Mouse (Mus musculus): Measurements from ENCODE around the gene Dis3l2. TPM values are rescaled to one million over a fixed set of nuclear protein-coding genes. Genes with fewer than 3 reads are reported as not detected.

The Dis3l2 gene
- polyA plus RNA-seq, 1 experiment: 19.8 TPM

DNA sequence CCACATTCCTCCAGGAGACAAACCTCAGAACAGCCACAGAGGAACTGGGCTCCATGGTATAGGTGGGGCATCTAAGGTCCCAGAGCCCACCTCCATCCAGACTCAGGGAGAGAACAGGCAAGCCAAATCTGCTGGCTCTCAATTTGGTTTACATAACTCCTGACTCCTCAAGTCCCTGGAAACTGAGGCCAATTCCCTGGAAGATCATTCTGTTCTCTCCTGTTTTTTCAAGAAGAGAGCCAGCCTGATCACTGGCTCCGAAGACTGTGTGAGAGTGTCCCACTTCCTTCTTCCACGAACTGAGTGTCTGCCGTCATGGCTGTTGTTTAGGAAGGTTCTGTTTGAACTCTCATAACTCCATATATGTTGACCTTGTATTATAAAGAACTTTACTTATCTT lies 305.5 kb downstream of the Dis3l2 start:
- no peak overlapping the region for H3K27ac ChIP-seq (ENCODE audit: control insufficient read depth, insufficient read depth, low read length)
- H3K36me3 ChIP-seq (ENCODE audit: control insufficient read depth, insufficient read depth, low read length): no peaks in the 10 kb centered on the region
- H3K27me3 ChIP-seq (ENCODE audit: control insufficient read depth, insufficient read depth, low read length): no peaks in the 10 kb centered on the region
- no peaks in the 10 kb centered on the region for H3K4me1 ChIP-seq (replicated peaks; ENCODE audit: control insufficient read depth, insufficient read depth, low read length)
- TF ChIP-seq CTCF (IDR thresholded peaks at IDR 0.05; ENCODE audit: borderline replicate concordance, control insufficient read depth, extremely low read depth, insufficient read depth, low read length, poor library complexity): no peak
- TF ChIP-seq POLR2A (IDR thresholded peaks at IDR 0.05; ENCODE audit: control insufficient read depth, extremely low read depth, insufficient read depth, low read length, poor library complexity): no peak
- 92% methylated on average over 3 of the region's 3 CpGs for WGBS
- DNase-seq: no peak
- no peak overlapping the region for H3K4me3 ChIP-seq (ENCODE audit: control insufficient read depth, insufficient read depth, low read length)

DNA sequence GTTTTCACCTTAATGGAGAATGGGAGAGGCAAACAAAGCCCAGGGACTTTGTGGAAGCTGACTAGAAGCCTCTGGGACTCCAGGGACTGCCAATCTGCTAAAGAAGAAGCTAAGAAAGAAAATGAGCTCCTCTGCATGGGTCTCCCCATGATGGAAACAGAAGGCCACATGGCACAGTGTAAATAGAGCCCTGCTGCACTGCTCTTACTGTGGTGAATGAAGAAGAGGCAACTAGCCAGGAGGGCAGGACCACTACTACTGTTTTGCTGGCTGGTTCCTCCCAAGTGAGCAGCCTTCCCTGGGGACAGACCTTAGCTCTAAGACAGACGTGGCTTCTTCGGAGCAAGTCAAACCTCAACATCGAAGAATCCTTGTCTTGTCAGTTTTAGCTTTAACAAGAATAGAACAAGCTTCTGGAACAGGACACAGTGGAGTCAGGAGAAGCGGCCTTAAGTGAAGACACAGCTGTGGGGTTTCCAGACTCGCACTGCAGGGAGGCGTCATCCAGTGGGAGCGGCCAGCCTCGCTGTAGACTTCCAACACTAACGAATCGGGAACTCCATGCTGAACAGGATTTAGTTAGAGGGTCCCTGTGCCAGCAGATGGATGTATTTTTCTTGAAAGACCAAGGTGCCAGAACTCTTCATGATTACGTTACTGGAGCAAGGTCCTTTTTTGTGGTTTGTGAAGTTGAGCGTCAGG lies 307.2 kb downstream of the Dis3l2 start:
- H3K27me3 ChIP-seq (ENCODE audit: control insufficient read depth, insufficient read depth, low read length): no peaks in the 10 kb centered on the region
- TF ChIP-seq POLR2A (IDR thresholded peaks at IDR 0.05; ENCODE audit: control insufficient read depth, extremely low read depth, insufficient read depth, low read length, poor library complexity) (no peak), CTCF (IDR thresholded peaks at IDR 0.05; ENCODE audit: borderline replicate concordance, control insufficient read depth, extremely low read depth, insufficient read depth, low read length, poor library complexity) (no peak)
- no peak overlapping the region for H3K4me3 ChIP-seq (ENCODE audit: control insufficient read depth, insufficient read depth, low read length)
- DNase-seq: no peak
- H3K27ac ChIP-seq (ENCODE audit: control insufficient read depth, insufficient read depth, low read length): no peak overlapping the region
- H3K36me3 ChIP-seq (ENCODE audit: control insufficient read depth, insufficient read depth, low read length): no peaks in the 10 kb centered on the region
- H3K4me1 ChIP-seq (replicated peaks; ENCODE audit: control insufficient read depth, insufficient read depth, low read length): no peaks in the 10 kb centered on the region
- WGBS: 94% methylated on average over 12 of the region's 12 CpGs

DNA sequence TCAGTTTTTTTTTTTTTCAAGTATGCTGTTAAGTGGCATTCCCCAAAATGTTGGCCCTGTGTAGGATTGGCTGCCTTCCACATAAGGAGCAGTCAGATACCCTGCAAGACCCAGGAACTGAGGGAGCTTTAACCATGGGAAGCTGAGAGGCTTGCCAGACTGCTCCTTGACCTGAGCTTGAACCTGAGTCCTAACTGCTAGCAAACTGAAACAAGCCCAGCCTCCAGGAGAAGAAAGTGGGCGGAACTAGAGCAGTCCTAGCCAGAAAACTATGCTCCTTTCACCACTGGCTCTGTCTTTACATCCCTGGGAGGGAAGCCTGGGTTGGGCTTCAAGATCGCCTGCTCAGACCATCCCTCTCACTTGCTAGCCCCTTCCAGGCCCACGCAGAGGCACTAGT lies 308.1 kb downstream of the Dis3l2 start:
- no peak overlapping the region for H3K4me3 ChIP-seq (ENCODE audit: control insufficient read depth, insufficient read depth, low read length)
- WGBS: 96% methylated on average over 3 of the region's 3 CpGs
- no peaks in the 10 kb centered on the region for H3K4me1 ChIP-seq (replicated peaks; ENCODE audit: control insufficient read depth, insufficient read depth, low read length)
- no peak overlapping the region for H3K27ac ChIP-seq (ENCODE audit: control insufficient read depth, insufficient read depth, low read length)
- no peak for DNase-seq
- no peak for TF ChIP-seq CTCF (IDR thresholded peaks at IDR 0.05; ENCODE audit: borderline replicate concordance, control insufficient read depth, extremely low read depth, insufficient read depth, low read length, poor library complexity)
- TF ChIP-seq POLR2A (IDR thresholded peaks at IDR 0.05; ENCODE audit: control insufficient read depth, extremely low read depth, insufficient read depth, low read length, poor library complexity): no peak
- H3K27me3 ChIP-seq (ENCODE audit: control insufficient read depth, insufficient read depth, low read length): no peaks in the 10 kb centered on the region
- H3K36me3 ChIP-seq (ENCODE audit: control insufficient read depth, insufficient read depth, low read length): no peaks in the 10 kb centered on the region

DNA sequence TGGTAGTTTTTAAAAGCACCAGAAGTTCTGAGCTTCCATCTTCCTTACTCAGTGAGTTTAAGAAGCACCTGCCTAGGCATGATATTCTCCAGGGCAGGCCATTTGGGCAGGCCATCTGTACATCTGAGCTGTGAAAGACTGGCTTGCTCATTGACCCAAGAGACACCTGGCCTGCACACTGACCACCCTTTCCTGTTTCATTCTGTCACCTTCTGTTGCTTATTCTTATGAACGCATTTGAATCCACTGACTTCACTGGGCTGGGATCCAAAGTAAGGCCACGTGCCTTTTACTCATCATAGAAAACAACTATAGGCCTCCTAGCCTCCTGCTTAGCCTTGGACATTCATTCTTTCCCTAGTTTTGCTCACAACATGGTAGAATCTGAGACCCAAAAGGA lies 309.0 kb downstream of the Dis3l2 start:
- Histone ChIP-seq H3K27me3 (ENCODE audit: control insufficient read depth, insufficient read depth, low read length) (no peaks in the 10 kb centered on the region), H3K27ac (ENCODE audit: control insufficient read depth, insufficient read depth, low read length) (no peak overlapping the region), H3K4me3 (ENCODE audit: control insufficient read depth, insufficient read depth, low read length) (no peak overlapping the region), H3K36me3 (ENCODE audit: control insufficient read depth, insufficient read depth, low read length) (no peaks in the 10 kb centered on the region), H3K4me1 (replicated peaks; ENCODE audit: control insufficient read depth, insufficient read depth, low read length) (no peaks in the 10 kb centered on the region)
- 94% methylated on average over 2 of the region's 2 CpGs for WGBS
- TF ChIP-seq POLR2A (IDR thresholded peaks at IDR 0.05; ENCODE audit: control insufficient read depth, extremely low read depth, insufficient read depth, low read length, poor library complexity) (no peak), CTCF (IDR thresholded peaks at IDR 0.05; ENCODE audit: borderline replicate concordance, control insufficient read depth, extremely low read depth, insufficient read depth, low read length, poor library complexity) (no peak)
- no peak for DNase-seq

DNA sequence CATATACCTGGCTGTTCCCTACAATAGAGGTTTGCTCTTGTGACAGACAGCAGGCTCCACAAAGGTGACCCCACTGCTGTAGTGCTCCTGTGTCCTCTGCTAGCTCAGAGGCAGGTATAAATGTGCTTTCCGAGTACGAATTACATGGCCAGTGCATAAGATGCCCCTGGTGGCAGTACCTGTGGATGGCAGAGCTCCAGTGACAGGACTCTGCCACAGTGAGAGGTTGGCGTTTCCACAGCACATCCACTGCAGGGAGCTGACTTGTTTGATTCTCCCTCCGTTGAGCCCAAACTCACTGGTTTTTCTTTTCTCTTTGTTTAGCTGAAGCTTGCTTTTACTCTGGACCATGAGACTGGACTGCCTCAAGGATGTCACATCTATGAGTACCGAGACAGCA lies 317.1 kb downstream of the Dis3l2 start:
- TF ChIP-seq CTCF (IDR thresholded peaks at IDR 0.05; ENCODE audit: borderline replicate concordance, control insufficient read depth, extremely low read depth, insufficient read depth, low read length, poor library complexity) (no peak), POLR2A (IDR thresholded peaks at IDR 0.05; ENCODE audit: control insufficient read depth, extremely low read depth, insufficient read depth, low read length, poor library complexity) (no peak)
- H3K27me3 ChIP-seq (ENCODE audit: control insufficient read depth, insufficient read depth, low read length): no peaks in the 10 kb centered on the region
- H3K4me3 ChIP-seq (ENCODE audit: control insufficient read depth, insufficient read depth, low read length): no peak overlapping the region
- no peak for DNase-seq
- no peaks in the 10 kb centered on the region for H3K36me3 ChIP-seq (ENCODE audit: control insufficient read depth, insufficient read depth, low read length)
- no peaks in the 10 kb centered on the region for H3K4me1 ChIP-seq (replicated peaks; ENCODE audit: control insufficient read depth, insufficient read depth, low read length)
- no peak overlapping the region for H3K27ac ChIP-seq (ENCODE audit: control insufficient read depth, insufficient read depth, low read length)
- 96% methylated on average over 5 of the region's 5 CpGs for WGBS

DNA sequence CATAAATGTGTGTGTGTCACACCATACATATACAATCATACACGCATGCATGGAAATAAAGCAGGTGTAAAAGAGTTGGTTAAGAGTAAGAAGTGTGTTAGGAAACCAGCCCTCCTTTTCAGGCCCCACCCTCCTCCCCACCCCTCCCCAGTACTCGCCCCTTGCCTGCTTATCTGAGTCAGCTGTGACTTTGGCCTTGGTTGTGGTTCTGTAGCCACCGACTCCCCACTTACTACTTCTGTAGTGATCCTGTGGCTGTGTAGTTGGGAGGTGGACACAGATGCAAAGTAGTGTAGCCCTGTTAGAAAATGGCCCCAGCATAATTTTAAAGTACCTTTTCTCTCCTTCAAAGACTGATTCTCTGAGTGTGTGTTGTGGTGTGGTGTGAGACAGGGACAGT lies 318.0 kb downstream of the Dis3l2 start:
- no peak for DNase-seq
- Histone ChIP-seq H3K4me1 (replicated peaks; ENCODE audit: control insufficient read depth, insufficient read depth, low read length) (no peaks in the 10 kb centered on the region), H3K4me3 (ENCODE audit: control insufficient read depth, insufficient read depth, low read length) (no peak overlapping the region), H3K27ac (ENCODE audit: control insufficient read depth, insufficient read depth, low read length) (no peak overlapping the region), H3K27me3 (ENCODE audit: control insufficient read depth, insufficient read depth, low read length) (no peaks in the 10 kb centered on the region), H3K36me3 (ENCODE audit: control insufficient read depth, insufficient read depth, low read length) (no peaks in the 10 kb centered on the region)
- WGBS: 78% methylated on average over 3 of the region's 3 CpGs
- no peak for TF ChIP-seq CTCF (IDR thresholded peaks at IDR 0.05; ENCODE audit: borderline replicate concordance, control insufficient read depth, extremely low read depth, insufficient read depth, low read length, poor library complexity)
- TF ChIP-seq POLR2A (IDR thresholded peaks at IDR 0.05; ENCODE audit: control insufficient read depth, extremely low read depth, insufficient read depth, low read length, poor library complexity): no peak

Measured in thymus, adult 2 months (tissue).